ENCODE assay signal across 8 mouse cellular contexts in the genomic region with DNA sequence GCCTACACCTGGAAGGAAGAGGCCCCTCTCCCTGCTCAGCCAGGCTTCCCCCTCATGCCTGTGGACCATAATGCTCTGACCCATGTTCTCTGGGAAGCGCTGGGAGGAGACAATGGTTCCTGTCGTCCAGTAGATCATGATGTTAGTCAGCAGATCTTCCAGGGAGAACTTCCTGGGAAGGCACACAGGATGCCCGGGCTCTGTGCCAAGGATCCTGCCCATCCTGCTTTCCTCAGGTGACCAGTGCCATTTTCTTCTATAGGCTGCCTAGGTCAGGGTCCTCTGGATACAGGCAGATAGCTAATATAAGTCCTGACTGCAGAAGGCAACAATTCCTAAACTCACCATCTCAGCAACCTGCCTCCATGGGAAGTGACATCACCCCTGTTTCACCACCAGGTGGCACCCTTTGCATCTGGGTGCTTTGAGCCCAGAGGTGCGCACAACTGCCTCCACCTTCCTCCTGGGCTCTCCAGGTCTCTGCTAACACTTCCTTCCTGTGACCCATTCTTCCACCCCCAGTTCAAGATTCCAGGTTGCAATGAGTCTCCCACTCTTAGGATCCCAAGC. TPM values are rescaled to one million over a fixed set of nuclear protein-coding genes. Genes with fewer than 3 reads are reported as not detected.
DNase-seq lines count a peak whose midpoint lies in the region; ATAC-seq and TF ChIP-seq lines count a peak whose summit lies in the region.

No protein-coding gene starts in this region.

- ATAC-seq in erythroblast, adult 5-6 weeks (replicated peaks; ENCODE audit: low FRiP score, poor library complexity, severe bottlenecking) = peak; percentile 69
- no peak for ATAC-seq in frontal cortex, adult (ENCODE audit: low TSS enrichment)

- H3K4me2 ChIP-seq in myocyte (ENCODE audit: low read depth) = no peak overlapping the region

- H3K27me3 ChIP-seq in myocyte (ENCODE audit: control insufficient read depth, insufficient read depth, insufficient read length) = no peaks in the 10 kb centered on the region

- peak; percentile 52 for DNase-seq in embryo, embryonic 10 days (ENCODE audit: low spot score)
- DNase-seq in embryo, embryonic 9.5 days (ENCODE audit: extremely low spot score) = no peak
- peak; percentile 37 for DNase-seq in ovary, postnatal 14 days (ENCODE audit: low spot score)
- DNase-seq in ovary, adult 18-20 months (ENCODE audit: low spot score) = no peak
- DNase-seq in left cerebral cortex, adult 9 months (ENCODE audit: low spot score in 2 of 2) = no peak

- no peak overlapping the region for H3ac ChIP-seq in myocyte (ENCODE audit: control insufficient read depth, insufficient read length)

- no peaks in the 10 kb centered on the region for H3K79me2 ChIP-seq in myocyte (ENCODE audit: control insufficient read depth, insufficient read depth)

- TF ChIP-seq POLR2A in myocyte (IDR thresholded peaks at IDR 0.05; ENCODE audit: insufficient read length, low read depth) = no peak

- H3K4me3 ChIP-seq in myocyte = no peak overlapping the region

- no peaks in the 10 kb centered on the region for H3K36me3 ChIP-seq in myocyte (ENCODE audit: control insufficient read depth, insufficient read depth)

TF ChIP-seq in myocyte, 11 proteins besides CTCF, POLR2A, EP300 and RAD21:
- peak; percentile 25 for TF ChIP-seq POLR2AphosphoS2 (IDR thresholded peaks at IDR 0.05; ENCODE audit: insufficient read length, low read depth)
- TF ChIP-seq CEBPB (IDR thresholded peaks at IDR 0.05; ENCODE audit: insufficient read depth, poor library complexity, severe bottlenecking) = no peak
- no peak for TF ChIP-seq MAX (IDR thresholded peaks at IDR 0.05; ENCODE audit: low read depth)

RNA-seq across cellular contexts. Expression of gene Tmem63a, which starts 34.1 kb away (rescaled TPM):
- total RNA-seq in erythroblast, adult 5-6 weeks (2015; ENCODE audit: low replicate concordance) = 8.5 and 13.8 TPM in 2 replicates
- 6.6 and 13.1 TPM in 2 replicates for total RNA-seq in erythroblast, adult 5-6 weeks (2017; ENCODE audit: low replicate concordance)
- 45.5 TPM for polyA plus RNA-seq in myocyte (2012; fragmentation: generic; extraction: Trizol)

RNA-seq across cellular contexts. Expression of gene Lefty1, which starts 41.4 kb away (rescaled TPM):
- not detected in 2 replicates for total RNA-seq in erythroblast, adult 5-6 weeks (2015; ENCODE audit: low replicate concordance)
- not detected in 2 replicates for total RNA-seq in erythroblast, adult 5-6 weeks (2017; ENCODE audit: low replicate concordance)
- 2.9 TPM for polyA plus RNA-seq in myocyte (2012; fragmentation: generic; extraction: Trizol)

RNA-seq across cellular contexts. Expression of gene Ephx1, which starts 44.5 kb away (rescaled TPM):
- 6.1 and 12.5 TPM in 2 replicates for total RNA-seq in erythroblast, adult 5-6 weeks (2015; ENCODE audit: low replicate concordance)
- total RNA-seq in erythroblast, adult 5-6 weeks (2017; ENCODE audit: low replicate concordance) = 3.3 TPM in 1 of 2 replicates, not detected in the other
- polyA plus RNA-seq in myocyte (2012; fragmentation: generic; extraction: Trizol) = 116 TPM

Comparison
In these comparisons a context has a peak if more than half of its experiments do, and no peak if none do; other contexts are left out.
1. DNase-seq: peak in embryo, embryonic 10 days (single experiment) and ovary, postnatal 14 days (single experiment); none in embryo, embryonic 9.5 days (single experiment), ovary, adult 18-20 months (single experiment) and left cerebral cortex, adult 9 months (0 of 2).